Mouse (Mus musculus) forebrain, embryonic 15.5 days (tissue): ENCODE data around the gene Jmjd1c. TPM values are rescaled to one million over a fixed set of nuclear protein-coding genes. Genes with fewer than 3 reads are reported as not detected.
A peak's percentile ranks its signal among the peaks of the same experiment; 100 is the strongest.

Experiments
- ATAC-seq: fragments of 200-750 bp; cut with Nextera tagmentation; replicated peaks from 2 replicates; pipeline ENCODE4 v1.8.0; 2017; ENCODE audit warnings: mild to moderate bottlenecking, moderate TSS enrichment, moderate library complexity
- H3K27ac ChIP-seq: fragments of 300-500 bp; sonication (generic); replicated peaks from 2 replicates; pipeline ENCODE4 v1.5.1; 2015; ENCODE audit warnings: mild to moderate bottlenecking, inconsistent platforms
- H3K27me3 ChIP-seq: fragments of 300-500 bp; sonication (generic); 2 replicates; pipeline ENCODE4 v1.6.1; 2015; ENCODE audit warnings: inconsistent platforms
- H3K36me3 ChIP-seq: fragments of 300-500 bp; sonication (generic); 2 replicates; pipeline ENCODE4 v1.6.1; 2015; ENCODE audit warnings: mild to moderate bottlenecking, inconsistent platforms
- H3K4me1 ChIP-seq: fragments of 300-500 bp; sonication (generic); 2 replicates; pipeline ENCODE4 v1.6.1; 2015; ENCODE audit warnings: inconsistent platforms
- H3K4me2 ChIP-seq: fragments of 300-500 bp; sonication (generic); replicated peaks from 2 replicates; pipeline ENCODE4 v1.6.1; 2015; ENCODE audit warnings: mild to moderate bottlenecking, inconsistent platforms
- H3K4me3 ChIP-seq: fragments of 300-500 bp; sonication (generic); 2 replicates; pipeline ENCODE4 v1.5.1; 2015; ENCODE audit warnings: mild to moderate bottlenecking, inconsistent platforms
- H3K9ac ChIP-seq: fragments of 300-500 bp; sonication (generic); replicated peaks from 2 replicates; pipeline ENCODE4 v1.6.1; 2015; ENCODE audit warnings: mild to moderate bottlenecking, inconsistent platforms
- H3K9me3 ChIP-seq: fragments of 300-500 bp; sonication (generic); 2 replicates; pipeline ENCODE4 v1.6.1; 2016; ENCODE audit warnings: inconsistent platforms
- WGBS: fragments of 180-500 bp; shearing (Covaris S2); methylation state at CpG from one replicate; pipeline ENCODE4 v1.1.7; 2015; ENCODE audit warnings: mixed read lengths; 5-methylcytosine and 5-hydroxymethylcytosine counted together
- polyA plus RNA-seq: library from polyadenylated mRNA; unstranded; fragments of >200 nt; fragmentation: Nextera tagmentation; extraction: Ambion mirVana; gene quantifications from 2 replicates; pipeline ENCODE4 v1.2.1, GENCODE M21; 2015

The Jmjd1c gene
- polyA plus RNA-seq, 1 experiment from 2014 or later = 64.1 TPM

DNA sequence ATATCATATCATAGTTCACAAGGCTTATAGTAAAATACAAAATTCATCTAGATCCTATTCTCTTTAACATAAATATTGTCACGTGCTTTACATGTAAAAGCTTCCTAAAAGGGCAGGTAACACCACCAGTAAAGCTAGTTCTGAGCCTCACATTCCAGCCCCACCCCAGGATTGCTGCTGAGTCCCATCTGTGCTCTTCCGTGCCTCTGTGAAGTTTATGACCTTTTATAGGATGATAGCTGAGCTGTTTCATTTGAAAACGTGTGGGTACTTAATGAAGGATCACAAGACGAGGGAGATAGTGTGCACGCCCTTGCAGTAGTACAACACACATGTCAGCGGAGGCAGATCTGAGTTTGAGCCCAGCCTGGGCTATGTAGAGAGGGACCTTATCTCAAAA, 134.5 kb downstream of the Jmjd1c start:
- no peak for ATAC-seq
- Histone ChIP-seq H3K9ac (no peak overlapping the region), H3K4me3 (no peak overlapping the region), H3K9me3 (no peaks in the 10 kb centered on the region), H3K4me2 (no peak overlapping the region), H3K27me3 (no peaks in the 10 kb centered on the region), H3K27ac (no peak overlapping the region), H3K4me1 (no peaks in the 10 kb centered on the region), H3K36me3 (peaks cover 53% of the 10 kb centered on the region)
- WGBS = 88% methylated on average over 6 of the region's 6 CpGs

DNA sequence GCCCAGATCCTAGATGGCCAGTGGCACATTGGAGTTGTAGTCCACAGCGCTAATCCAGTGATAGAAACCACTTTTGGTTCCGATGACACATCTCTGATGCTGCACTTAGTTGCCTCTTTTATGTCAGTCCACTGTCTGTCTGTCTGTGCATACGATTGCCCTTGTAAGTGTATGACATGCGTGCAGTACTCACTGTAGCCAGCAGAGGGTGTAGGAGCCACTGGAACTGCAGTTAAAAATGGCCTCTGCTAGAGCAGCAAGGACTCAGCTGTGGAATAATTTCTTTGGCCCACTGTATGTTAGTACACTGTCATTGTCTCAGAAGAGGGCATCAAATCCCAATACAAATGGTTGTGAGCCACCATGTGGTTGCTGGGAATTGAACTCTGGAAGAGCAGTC, 151.2 kb downstream of the Jmjd1c start:
- Histone ChIP-seq H3K4me2 (no peak overlapping the region), H3K27ac (no peak overlapping the region), H3K9ac (no peak overlapping the region), H3K36me3 (peaks cover 57% of the 10 kb centered on the region), H3K4me3 (no peak overlapping the region), H3K27me3 (no peaks in the 10 kb centered on the region), H3K4me1 (no peaks in the 10 kb centered on the region), H3K9me3 (no peaks in the 10 kb centered on the region)
- ATAC-seq = no peak
- WGBS = 90% methylated on average over 4 of the region's 4 CpGs

DNA sequence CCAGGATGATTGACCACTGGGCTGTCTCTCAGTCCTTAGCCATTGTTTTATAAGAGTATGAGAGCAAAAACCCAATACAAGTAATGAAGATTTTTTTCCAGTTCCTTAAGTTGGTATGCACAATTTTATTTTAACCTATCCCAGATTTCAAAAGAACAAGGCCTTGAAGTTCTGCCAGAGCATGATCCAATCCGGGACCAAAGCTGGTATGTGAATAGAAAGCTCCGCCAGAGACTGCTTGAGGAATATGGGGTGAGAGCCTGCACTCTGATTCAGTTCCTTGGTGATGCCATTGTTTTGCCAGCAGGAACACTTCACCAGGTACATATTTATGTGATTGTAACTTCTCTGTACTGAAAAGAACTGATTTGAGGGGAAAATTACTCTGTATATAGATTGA, 153.6 kb downstream of the Jmjd1c start:
- H3K27me3 ChIP-seq = no peaks in the 10 kb centered on the region
- no peak overlapping the region for H3K4me3 ChIP-seq
- no peaks in the 10 kb centered on the region for H3K9me3 ChIP-seq
- no peaks in the 10 kb centered on the region for H3K4me1 ChIP-seq
- no peak overlapping the region for H3K9ac ChIP-seq
- no peak for ATAC-seq
- H3K4me2 ChIP-seq = no peak overlapping the region
- no peak overlapping the region for H3K27ac ChIP-seq
- 87% methylated on average over 2 of the region's 2 CpGs for WGBS
- peaks cover 58% of the 10 kb centered on the region for H3K36me3 ChIP-seq

DNA sequence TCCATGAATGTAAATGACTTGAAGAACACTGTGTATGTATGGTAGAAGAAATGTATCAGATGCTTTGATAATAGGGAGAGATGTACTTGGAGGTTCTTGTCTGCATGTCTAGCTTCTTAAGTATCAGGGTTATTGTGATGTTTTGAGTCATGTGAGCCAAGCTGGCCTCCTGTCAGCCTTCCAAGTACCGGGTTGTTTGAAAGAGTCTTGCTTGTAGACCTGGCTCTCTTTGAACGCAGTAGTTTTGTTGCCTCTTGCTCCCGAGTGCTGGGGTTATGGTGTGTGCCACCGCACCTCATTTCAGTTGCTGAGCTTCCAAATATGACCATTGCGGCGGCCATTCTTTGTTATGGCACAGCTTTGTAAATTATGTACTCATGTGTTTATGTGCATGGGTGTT, 154.9 kb downstream of the Jmjd1c start:
- WGBS = 87% methylated on average over 6 of the region's 6 CpGs
- peaks cover 58% of the 10 kb centered on the region for H3K36me3 ChIP-seq

DNA sequence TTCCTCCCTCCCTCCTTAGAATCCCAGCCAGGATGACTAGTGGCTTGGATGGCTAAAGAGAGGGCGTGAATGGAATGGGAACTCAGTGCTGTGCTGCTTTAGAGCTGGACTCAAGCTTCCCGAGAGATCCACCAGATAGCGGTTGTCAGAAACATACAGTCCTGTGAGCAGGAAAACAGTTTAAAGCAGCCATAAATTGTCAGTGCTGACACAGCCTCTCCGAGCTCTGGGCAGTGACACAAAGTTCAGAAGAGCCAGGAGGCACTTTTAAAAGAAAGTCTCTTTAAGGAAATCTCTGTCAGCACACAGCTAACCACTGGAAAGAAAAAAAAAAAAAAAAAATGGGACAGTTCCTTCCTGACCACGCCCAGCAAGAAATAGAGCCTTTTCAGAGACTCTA, 156.4 kb downstream of the Jmjd1c start:
- Histone ChIP-seq H3K4me2 (no peak overlapping the region), H3K36me3 (peaks cover 51% of the 10 kb centered on the region), H3K27me3 (no peaks in the 10 kb centered on the region), H3K27ac (no peak overlapping the region), H3K9me3 (no peaks in the 10 kb centered on the region), H3K4me1 (no peaks in the 10 kb centered on the region), H3K4me3 (no peak overlapping the region), H3K9ac (no peak overlapping the region)
- 89% methylated on average over 5 of the region's 5 CpGs for WGBS
- ATAC-seq = no peak

More for the DNA sequence above, 154.9 kb downstream of the Jmjd1c start:
- no peak overlapping the region for H3K4me2 ChIP-seq
- no peaks in the 10 kb centered on the region for H3K27me3 ChIP-seq
- ATAC-seq = no peak
- no peak overlapping the region for H3K27ac ChIP-seq
- H3K4me3 ChIP-seq = no peak overlapping the region
- H3K9me3 ChIP-seq = no peaks in the 10 kb centered on the region
- no peak overlapping the region for H3K9ac ChIP-seq
- no peaks in the 10 kb centered on the region for H3K4me1 ChIP-seq

DNA sequence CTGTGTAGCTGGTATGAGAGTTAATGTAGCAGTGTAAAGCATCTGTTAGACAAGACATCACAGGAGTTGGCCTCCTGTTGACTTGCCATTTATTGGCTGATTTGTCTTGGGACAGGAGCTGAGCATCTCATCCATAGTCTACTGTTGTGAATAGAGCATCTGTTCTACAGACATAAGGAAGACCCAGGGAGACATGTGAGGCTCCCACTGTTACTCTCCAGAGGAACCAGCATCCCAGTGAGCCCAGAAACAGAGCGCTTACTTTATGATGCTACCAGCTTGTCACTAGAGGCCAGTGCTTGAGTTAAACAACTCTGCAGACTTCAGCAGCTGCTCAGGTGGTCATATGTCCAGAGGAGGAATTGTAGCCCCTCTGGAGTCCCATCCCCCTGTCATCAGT, 157.2 kb downstream of the Jmjd1c start:
- no peaks in the 10 kb centered on the region for H3K9me3 ChIP-seq
- no peak overlapping the region for H3K4me2 ChIP-seq
- 100% methylated on average over 1 of the region's 1 CpGs for WGBS
- peaks cover 51% of the 10 kb centered on the region for H3K36me3 ChIP-seq
- ATAC-seq = no peak
- H3K27ac ChIP-seq = no peak overlapping the region
- no peaks in the 10 kb centered on the region for H3K4me1 ChIP-seq
- H3K27me3 ChIP-seq = no peaks in the 10 kb centered on the region
- H3K4me3 ChIP-seq = no peak overlapping the region
- H3K9ac ChIP-seq = no peak overlapping the region

DNA sequence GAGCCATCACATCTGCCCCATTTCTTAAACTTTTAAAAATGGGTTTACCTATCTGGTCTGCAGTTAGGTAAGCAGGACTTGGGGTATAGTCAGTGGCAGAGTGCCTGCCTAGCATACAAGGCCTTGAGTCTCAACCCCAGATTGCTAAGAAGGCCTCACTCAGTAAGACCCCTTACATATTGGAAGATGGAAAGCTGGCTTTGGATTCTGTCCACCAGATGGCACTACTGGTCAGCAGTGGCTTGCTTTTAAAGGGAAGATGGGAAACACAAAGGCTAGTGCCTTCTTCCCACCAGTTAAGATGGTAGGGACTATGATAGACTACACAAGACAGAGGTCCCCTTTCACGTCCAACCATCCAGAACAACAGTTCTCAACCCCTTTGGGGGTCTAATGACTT, 168.9 kb downstream of the Jmjd1c start:
- Histone ChIP-seq H3K9me3 (no peaks in the 10 kb centered on the region), H3K4me3 (no peak overlapping the region), H3K27ac (no peak overlapping the region), H3K27me3 (no peaks in the 10 kb centered on the region), H3K36me3 (peaks cover 31% of the 10 kb centered on the region), H3K4me2 (no peak overlapping the region), H3K9ac (no peak overlapping the region), H3K4me1 (no peaks in the 10 kb centered on the region)
- whole genome bisulfite sequencing = 46% methylated on average over 1 of the region's 1 CpGs
- no peak for ATAC-seq

DNA sequence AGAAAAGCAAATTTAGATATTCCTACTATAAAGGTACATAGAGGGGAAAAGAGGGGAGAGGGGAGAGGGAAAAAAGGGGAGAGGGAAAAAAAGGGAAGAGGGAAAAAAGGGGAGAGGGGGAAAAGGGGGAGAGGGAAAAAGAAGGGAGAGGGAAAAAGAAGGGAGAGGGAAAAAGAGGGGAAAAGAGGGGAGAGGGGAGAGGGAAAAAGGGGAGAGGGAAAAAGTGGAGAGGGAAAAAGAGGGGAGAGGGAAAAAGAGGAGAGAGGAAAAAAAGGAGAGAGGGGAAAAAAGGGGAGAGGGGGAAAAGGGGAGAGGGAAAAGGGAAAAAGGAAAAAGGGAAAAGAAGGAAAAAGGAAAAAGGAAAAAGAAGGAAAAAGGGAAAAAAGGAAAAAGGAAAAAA, 180.0 kb downstream of the Jmjd1c start:
- Histone ChIP-seq H3K27ac (no peak overlapping the region), H3K4me1 (no peaks in the 10 kb centered on the region), H3K27me3 (no peaks in the 10 kb centered on the region), H3K9me3 (no peaks in the 10 kb centered on the region), H3K4me2 (no peak overlapping the region), H3K36me3 (peaks cover 22% of the 10 kb centered on the region), H3K9ac (no peak overlapping the region), H3K4me3 (no peak overlapping the region)
- ATAC-seq = no peak

DNA sequence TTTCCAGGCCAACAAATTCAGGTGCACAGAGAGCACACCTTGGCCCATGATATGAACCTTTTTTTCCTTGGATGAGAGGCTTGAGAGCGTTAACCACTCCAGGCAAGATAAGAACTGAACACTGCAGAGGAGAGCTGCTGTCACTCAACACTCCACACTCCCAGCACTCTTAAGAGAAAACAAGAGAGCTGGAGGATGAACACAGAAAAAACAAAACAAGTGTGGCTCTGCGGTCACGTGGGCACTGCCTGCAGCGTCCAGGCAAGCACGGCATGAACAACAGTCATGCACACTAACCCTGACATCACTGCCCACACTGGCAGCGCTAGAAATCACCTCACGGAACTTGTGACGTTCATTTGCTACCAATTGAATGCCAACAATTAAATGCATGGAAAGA, 185.9 kb downstream of the Jmjd1c start:
- Histone ChIP-seq H3K27ac (no peak overlapping the region), H3K4me1 (peaks cover 28% of the 10 kb centered on the region), H3K4me3 (no peak overlapping the region), H3K36me3 (no peaks in the 10 kb centered on the region), H3K9me3 (no peaks in the 10 kb centered on the region), H3K27me3 (no peaks in the 10 kb centered on the region), H3K4me2 (no peak overlapping the region), H3K9ac (no peak overlapping the region)
- WGBS = 82% methylated on average over 8 of the region's 8 CpGs
- no peak for ATAC-seq

DNA sequence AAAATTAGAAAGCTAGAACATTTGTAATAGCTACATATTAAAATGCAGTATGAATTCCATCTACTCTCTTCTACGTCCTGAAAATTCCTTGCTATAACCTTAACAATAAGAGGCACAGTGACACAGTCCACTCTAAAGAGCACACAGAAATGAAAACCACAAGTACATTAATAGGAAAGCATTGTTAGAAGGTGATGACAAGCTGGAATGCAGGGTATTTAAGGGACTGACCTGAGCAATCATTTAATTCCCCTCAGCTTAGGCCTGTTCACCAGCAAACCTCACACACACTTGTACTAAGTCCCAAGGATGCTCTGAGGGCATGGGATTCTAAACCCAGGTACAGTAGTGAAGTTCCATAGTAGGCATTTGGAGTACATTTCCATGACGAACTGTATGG, 186.6 kb downstream of the Jmjd1c start:
- 86% methylated on average over 2 of the region's 2 CpGs for WGBS
- Histone ChIP-seq H3K36me3 (no peaks in the 10 kb centered on the region), H3K27me3 (no peaks in the 10 kb centered on the region), H3K9me3 (no peaks in the 10 kb centered on the region), H3K4me3 (no peak overlapping the region), H3K9ac (no peak overlapping the region), H3K27ac (no peak overlapping the region), H3K4me2 (no peak overlapping the region), H3K4me1 (peaks cover 28% of the 10 kb centered on the region)
- ATAC-seq = no peak

DNA sequence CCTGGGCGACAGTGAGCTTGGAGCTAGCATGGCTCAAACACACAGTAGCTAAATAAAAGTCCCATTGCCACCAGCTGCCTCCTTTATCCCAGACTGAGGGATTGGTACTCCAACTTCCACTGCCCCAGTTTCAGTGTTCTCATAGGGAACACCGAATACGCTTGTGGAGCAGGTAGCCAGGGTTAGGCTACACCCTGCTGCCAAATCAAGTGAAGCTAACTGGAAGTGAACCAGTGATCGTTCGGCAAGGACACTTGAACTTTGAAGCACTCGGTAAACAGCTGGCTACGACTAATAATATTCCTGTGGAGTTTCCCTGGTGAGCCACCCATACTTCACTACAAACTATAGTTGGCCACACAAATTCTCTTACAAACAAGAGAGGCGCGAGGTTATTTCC, 187.6 kb downstream of the Jmjd1c start:
- ATAC-seq = no peak
- Histone ChIP-seq H3K4me3 (peak overlapping the region; percentile 93; the same call in 1 of the 2 replicates), H3K36me3 (no peaks in the 10 kb centered on the region), H3K4me2 (peak overlapping the region; percentile 93; the same call in 1 of the 2 replicates), H3K9ac (no peak overlapping the region), H3K9me3 (no peaks in the 10 kb centered on the region), H3K27me3 (no peaks in the 10 kb centered on the region), H3K27ac (no peak overlapping the region), H3K4me1 (peaks cover 28% of the 10 kb centered on the region)
- 86% methylated on average over 9 of the region's 9 CpGs for WGBS

DNA sequence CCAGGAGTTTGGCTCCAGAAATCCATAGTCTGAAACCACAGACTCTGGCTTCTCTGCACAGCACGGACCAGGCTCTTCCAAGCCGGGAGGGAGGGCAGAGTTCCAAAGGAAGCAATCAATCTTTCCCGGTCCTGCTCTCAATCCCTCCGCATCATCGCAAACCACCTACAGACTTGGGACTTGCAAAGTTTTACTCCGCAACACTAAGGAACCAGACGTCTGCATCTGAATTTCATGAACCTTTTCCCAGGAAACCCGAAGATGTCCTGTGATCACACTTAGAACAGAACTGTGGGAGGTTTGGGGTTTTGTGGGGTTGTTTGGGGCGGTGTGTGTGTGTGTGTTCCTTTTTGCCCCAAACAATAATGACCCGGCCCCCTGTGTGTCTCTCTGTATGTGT, 188.4 kb downstream of the Jmjd1c start:
- H3K4me1 ChIP-seq = peaks cover 28% of the 10 kb centered on the region
- H3K9ac ChIP-seq = peak overlapping the region; percentile 85
- H3K4me3 ChIP-seq = peak overlapping the region; percentile 93
- 6% methylated on average over 10 of the region's 10 CpGs for WGBS
- no peaks in the 10 kb centered on the region for H3K9me3 ChIP-seq
- H3K27ac ChIP-seq = peak overlapping the region; percentile 75; the same call in 1 of the 2 replicates
- H3K27me3 ChIP-seq = no peaks in the 10 kb centered on the region
- no peak for ATAC-seq
- no peaks in the 10 kb centered on the region for H3K36me3 ChIP-seq
- peak overlapping the region; percentile 93 for H3K4me2 ChIP-seq

DNA sequence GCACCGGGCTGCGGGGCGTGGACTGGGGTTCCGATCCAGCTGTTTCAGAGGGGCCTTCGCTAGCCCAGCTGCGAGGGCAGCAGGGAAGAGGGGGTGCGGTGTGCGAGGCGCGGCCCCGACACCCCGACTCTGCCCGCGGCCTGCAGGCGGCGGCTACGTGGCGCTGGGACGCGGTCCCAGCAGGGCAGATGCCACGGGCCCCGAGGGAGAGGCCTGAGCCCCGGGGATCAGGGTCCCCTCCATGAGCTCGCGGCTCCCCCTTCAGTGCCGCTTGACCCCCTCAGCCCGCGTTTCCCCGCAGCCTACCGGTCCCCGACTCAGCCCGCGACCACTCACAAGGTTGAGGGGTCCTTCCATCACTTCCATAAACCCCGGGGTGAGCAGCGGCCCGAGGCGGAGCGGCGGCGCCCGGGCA, 188.8 kb downstream of the Jmjd1c start:
- H3K9me3 ChIP-seq = no peaks in the 10 kb centered on the region
- H3K27me3 ChIP-seq = no peaks in the 10 kb centered on the region
- H3K4me1 ChIP-seq = peaks cover 28% of the 10 kb centered on the region
- ATAC-seq = no peak
- peak overlapping the region; percentile 75 for H3K27ac ChIP-seq
- peak overlapping the region; percentile 93 for H3K4me3 ChIP-seq
- WGBS = under 1% methylated on average over 41 of the region's 41 CpGs
- no peaks in the 10 kb centered on the region for H3K36me3 ChIP-seq
- H3K4me2 ChIP-seq = peak overlapping the region; percentile 93
- peak overlapping the region; percentile 85 for H3K9ac ChIP-seq
